Mouse (Mus musculus) E14TG2a.4 (cell line): ENCODE measurements at regions not wholly inside any gene's neighbourhood (a gene's known extent, or its start where the extent isn't known, plus 50 kb on each side); places are given as distances from the start of the nearest gene placed in this dataset.
"Not testable (repeated sequence)": the region's sequence is repeated elsewhere in the genome, so short reads cannot be mapped to it uniquely, and the experiment has no call there.

ENCODE experiments used
- CTCF ChIP-seq: conservative IDR thresholded peaks from 2 replicates; pipeline ENCODE4 v1.5.1; 2014; ENCODE audit warnings: low read length
- NANOG ChIP-seq: IDR thresholded peaks from 2 replicates; pipeline ENCODE4 v1.6.1; 2014; ENCODE audit warnings: borderline replicate concordance, low read length, mixed read lengths
- POU5F1 ChIP-seq: IDR thresholded peaks from 2 replicates; pipeline ENCODE4 v1.6.1; 2014; ENCODE audit warnings: low read length, borderline replicate concordance

DNA sequence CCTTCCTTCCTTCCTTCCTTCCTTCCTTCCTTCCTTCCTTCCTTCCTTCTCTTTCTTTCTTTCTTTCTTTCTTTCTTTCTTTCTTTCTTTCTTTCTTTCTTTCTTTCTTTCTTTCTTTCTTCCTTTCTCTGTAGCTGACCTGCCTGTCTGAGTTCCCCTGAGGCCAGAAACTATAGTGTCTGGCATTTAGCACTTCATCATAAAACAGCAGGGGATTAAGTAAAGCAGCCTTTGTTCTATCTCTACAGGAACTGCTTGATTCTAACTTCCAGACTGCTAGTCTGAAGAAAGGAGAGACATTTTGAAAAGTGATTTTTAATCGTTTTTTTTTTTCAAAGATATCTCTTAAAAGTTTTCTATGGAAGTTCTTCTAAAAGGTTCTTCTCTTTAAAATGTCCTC lies 653.4 kb downstream of the Lrriq3 start:
- not testable (repeated sequence) for TF ChIP-seq CTCF, POU5F1
- TF ChIP-seq NANOG = peak; percentile 58; the same call in 1 of the 2 replicates
